Mouse (Mus musculus): ENCODE measurements around the gene Zdhhc23.

GRCm38 (mm10) chr16:44029273-44029672 lies 49.7 kb upstream of the Zdhhc23 start:
- TF ChIP-seq CTCF (IDR thresholded peaks at IDR 0.05; ENCODE audit: low read depth) (no peak), EP300 (IDR thresholded peaks at IDR 0.05; ENCODE audit: low read depth) (no peak)

Measured in heart, postnatal 0 days (tissue).